Mouse (Mus musculus) cortical plate, adult 2 months (tissue): ENCODE data around the gene Ptprg.

Source experiments
- CTCF ChIP-seq: fragments of 200-500 bp; IDR thresholded peaks from 2 replicates; pipeline ENCODE4 v1.5.1; 2011; ENCODE audit warnings: mild to moderate bottlenecking, control low read depth, low read length; ENCODE audit not compliant: insufficient read depth; ENCODE audit errors: extremely low read depth
- POLR2A ChIP-seq: fragments of 200-500 bp; IDR thresholded peaks from 2 replicates; pipeline ENCODE4 v1.6.1; 2011; ENCODE audit warnings: mild to moderate bottlenecking, low read length, control low read depth; ENCODE audit not compliant: insufficient read depth; ENCODE audit errors: extremely low read depth

- no peak for TF ChIP-seq CTCF
- TF ChIP-seq POLR2A, result no peak
These were observed 62.4 kb downstream of the Ptprg start for GRCm38 (mm10) chr14:11615697-11616096.
